Mouse (Mus musculus) bone marrow, adult 2 months (tissue): ENCODE data around the gene Dmac2.

Experiments
- CTCF ChIP-seq: fragments of 200-500 bp; IDR thresholded peaks from 2 replicates; pipeline ENCODE4 v1.5.1; 2011; ENCODE audit warnings: low read length, control low read depth; ENCODE audit not compliant: control insufficient read depth, insufficient read depth
- POLR2A ChIP-seq: fragments of 200-500 bp; IDR thresholded peaks from 2 replicates; pipeline ENCODE4 v1.6.1; 2011; ENCODE audit warnings: low read depth, mild to moderate bottlenecking, control low read depth, low read length, borderline replicate concordance; ENCODE audit not compliant: control insufficient read depth

GRCm38 (mm10) chr7:25584651-25585050 is 34.6 kb upstream of the Dmac2 start:
- TF ChIP-seq CTCF (no peak), POLR2A (no peak)
